Mouse (Mus musculus) small intestine, adult 2 months (tissue): ENCODE measurements around the gene Fbrs.
"Not testable (repeated sequence)": the region's sequence is repeated elsewhere in the genome, so short reads cannot be mapped to it uniquely, and the experiment has no call there.

Experiments
- CTCF ChIP-seq: fragments of 200-500 bp; IDR thresholded peaks from 2 replicates; pipeline ENCODE4 v1.5.1; 2012; ENCODE audit warnings: low read depth, mild to moderate bottlenecking, control low read depth, inconsistent platforms, low read length, moderate library complexity, mixed read lengths; ENCODE audit not compliant: insufficient replicate concordance, insufficient read length; ENCODE audit errors: extremely low read depth
- POLR2A ChIP-seq: fragments of 200-500 bp; IDR thresholded peaks from 2 replicates; pipeline ENCODE4 v1.6.1; 2012; ENCODE audit warnings: low read depth, mild to moderate bottlenecking, control low read depth, inconsistent platforms, low read length, moderate library complexity

DNA sequence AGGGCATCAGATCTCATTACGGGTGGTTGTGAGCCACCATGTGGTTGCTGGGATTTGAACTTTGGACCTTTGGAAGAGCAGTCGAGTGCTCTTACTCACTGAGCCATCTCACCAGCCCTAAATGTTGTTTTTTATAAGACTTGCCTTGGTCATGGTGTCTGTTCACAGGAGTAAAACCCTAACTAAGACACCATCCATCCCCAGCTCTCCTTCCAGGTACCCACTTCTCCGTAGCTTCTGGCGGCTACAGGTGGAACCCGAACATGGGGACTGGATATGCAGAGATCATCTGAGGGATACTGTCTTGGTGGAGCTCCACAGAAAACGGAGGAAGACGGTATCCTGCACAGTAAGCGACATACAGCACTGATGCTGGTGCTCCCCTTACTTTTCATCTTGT lies 19.7 kb upstream of the Fbrs start, which contains the start of gene Prr14:
- TF ChIP-seq POLR2A, CTCF: not testable (repeated sequence)
